Mouse (Mus musculus) forebrain, embryonic 10.5 days (tissue): ENCODE data around the gene Ghr. TPM values are rescaled to one million over a fixed set of nuclear protein-coding genes. Genes with fewer than 3 reads are reported as not detected.

Experiments
- DNase-seq: peaks from one replicate; pipeline ENCODE4 v3.0.0-alpha.2; 2017; ENCODE audit warnings: low spot score; ENCODE audit errors: extremely low spot score
- H3K27ac ChIP-seq: fragments of 300-500 bp; sonication (generic); 2 replicates; pipeline ENCODE4 v1.5.1; 2016; ENCODE audit warnings: mild to moderate bottlenecking
- H3K27me3 ChIP-seq: fragments of 300-500 bp; sonication (generic); 2 replicates; pipeline ENCODE4 v1.6.1; 2016; ENCODE audit warnings: mild to moderate bottlenecking; ENCODE audit not compliant: poor library complexity, severe bottlenecking
- H3K36me3 ChIP-seq: fragments of 300-500 bp; sonication (generic); replicated peaks from 2 replicates; pipeline ENCODE4 v1.6.1; 2016; ENCODE audit warnings: mild to moderate bottlenecking, moderate library complexity
- H3K4me1 ChIP-seq: fragments of 300-500 bp; sonication (generic); 2 replicates; pipeline ENCODE4 v1.6.1; 2016
- H3K4me3 ChIP-seq: fragments of 300-500 bp; sonication (generic); 2 replicates; pipeline ENCODE4 v1.5.1; 2016; ENCODE audit warnings: mild to moderate bottlenecking, moderate library complexity
- H3K9me3 ChIP-seq: fragments of 300-500 bp; sonication (generic); 2 replicates; pipeline ENCODE4 v1.6.1; 2016; ENCODE audit warnings: mild to moderate bottlenecking, moderate library complexity
- WGBS: fragments of 180-500 bp; shearing (Covaris S2); methylation state at CpG from one replicate; pipeline ENCODE4 v1.1.7; 2016; 5-methylcytosine and 5-hydroxymethylcytosine counted together
- polyA plus RNA-seq: library from polyadenylated mRNA; unstranded; fragments of >200 nt; fragmentation: Nextera tagmentation; extraction: Ambion mirVana; gene quantifications from 2 replicates; pipeline ENCODE4 v1.2.1, GENCODE M21; 2016

Ghr gene
- polyA plus RNA-seq, 1 experiment from 2014 or later: 5.7 TPM

DNA sequence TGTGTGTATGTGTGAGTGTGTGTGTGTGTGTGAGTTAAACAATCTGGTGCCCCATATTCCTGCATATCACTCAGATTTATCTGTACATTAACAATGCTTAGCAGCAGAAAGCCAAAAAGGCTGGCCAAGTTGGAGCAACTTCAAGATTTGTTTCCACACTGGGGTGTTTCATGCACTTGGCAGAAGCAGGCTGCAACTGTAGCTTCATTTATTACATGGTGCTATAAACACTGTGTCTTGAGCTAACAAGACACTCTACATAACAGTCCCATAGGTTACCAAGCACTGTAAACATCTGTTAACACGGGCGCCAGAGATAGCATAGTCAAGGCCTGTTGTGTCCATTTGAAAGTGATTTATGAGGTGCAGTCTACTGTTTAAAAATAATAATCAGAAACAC is 3.1 kb downstream of the Ghr start:
- H3K9me3 ChIP-seq: no peaks in the 10 kb centered on the region
- 87% methylated on average over 2 of the region's 2 CpGs for WGBS
- DNase-seq: no peak
- H3K27ac ChIP-seq: no peak overlapping the region
- no peaks in the 10 kb centered on the region for H3K27me3 ChIP-seq
- peaks cover 7% of the 10 kb centered on the region for H3K4me1 ChIP-seq
- H3K4me3 ChIP-seq: no peak overlapping the region
- H3K36me3 ChIP-seq: no peaks in the 10 kb centered on the region

DNA sequence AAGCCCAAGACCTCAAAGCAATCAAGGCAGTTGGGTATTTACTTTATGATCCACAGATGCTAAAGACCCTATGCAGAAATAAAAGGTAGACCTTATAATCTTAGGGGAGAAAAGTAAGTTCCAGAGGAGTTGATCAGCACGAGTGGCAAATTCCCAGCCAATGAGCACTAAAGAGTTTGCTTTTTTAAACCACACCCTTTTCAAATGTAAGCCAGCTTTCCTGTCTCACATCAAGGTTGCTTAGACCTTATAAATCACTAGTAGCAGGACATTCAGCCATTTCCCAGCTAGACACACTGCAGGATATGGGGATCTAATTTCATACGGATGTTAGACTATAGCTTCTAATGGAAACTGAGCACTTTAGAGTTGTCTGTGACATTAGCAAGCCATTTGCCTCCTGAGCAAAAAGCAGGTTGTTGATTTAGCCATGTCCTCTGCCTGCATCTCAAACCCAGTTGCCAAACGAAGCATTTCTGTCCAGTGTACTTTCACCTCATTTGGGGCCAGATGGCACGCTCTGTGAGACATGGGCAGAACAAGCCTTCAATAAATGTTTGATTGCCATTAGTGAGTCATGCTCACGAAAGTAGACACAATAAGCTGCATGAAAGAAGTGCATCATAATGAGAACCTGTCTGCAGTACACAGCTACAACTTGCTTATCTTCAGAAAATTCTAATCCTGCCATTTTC is 4.9 kb downstream of the Ghr start:
- Histone ChIP-seq H3K4me1 (peaks cover 7% of the 10 kb centered on the region), H3K9me3 (no peaks in the 10 kb centered on the region)

DNA sequence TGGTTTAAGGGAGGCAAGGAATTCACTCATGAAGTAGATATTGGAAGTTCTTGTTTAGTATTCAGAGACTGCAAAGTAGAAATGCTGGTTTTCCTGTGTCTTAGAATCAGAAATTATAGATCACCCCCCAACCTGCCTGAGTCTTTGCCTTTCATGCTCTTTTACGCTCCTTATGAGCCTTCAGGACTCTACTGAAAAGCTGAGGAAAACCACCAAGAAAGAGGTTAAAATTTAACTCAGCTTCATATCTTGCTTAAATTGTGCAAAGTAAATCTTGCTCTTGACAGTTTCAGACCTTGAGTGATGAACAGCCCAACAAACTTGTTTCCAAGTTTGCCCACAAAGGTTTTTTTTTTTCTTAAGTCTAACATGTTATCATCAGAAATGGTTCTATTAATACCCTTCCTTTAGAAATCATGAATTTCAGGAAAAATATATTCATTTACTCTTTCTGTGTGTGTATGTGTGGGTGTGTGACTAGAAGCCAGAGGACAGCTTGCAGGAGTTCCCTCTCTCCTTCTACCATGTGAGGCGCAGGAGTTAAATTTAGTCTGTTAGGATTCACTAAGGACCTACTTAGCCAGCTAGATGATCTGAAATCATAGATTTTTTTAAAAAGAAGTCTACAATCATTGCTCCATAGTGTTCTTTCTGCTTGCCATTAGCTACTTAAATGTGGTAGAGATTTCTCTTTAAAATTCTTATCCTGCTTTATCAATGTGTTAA is 14.0 kb downstream of the Ghr start:
- Histone ChIP-seq H3K9me3 (no peaks in the 10 kb centered on the region), H3K36me3 (no peaks in the 10 kb centered on the region), H3K4me1 (no peaks in the 10 kb centered on the region), H3K27me3 (no peaks in the 10 kb centered on the region), H3K27ac (no peak overlapping the region), H3K4me3 (no peak overlapping the region)
- DNase-seq: no peak
- WGBS: 98% methylated on average over 2 of the region's 2 CpGs

More for the DNA sequence above, 4.9 kb downstream of the Ghr start:
- 83% methylated on average over 5 of the region's 5 CpGs for WGBS
- H3K27ac ChIP-seq: no peak overlapping the region
- H3K36me3 ChIP-seq: no peaks in the 10 kb centered on the region
- no peak for DNase-seq
- H3K4me3 ChIP-seq: no peak overlapping the region
- H3K27me3 ChIP-seq: no peaks in the 10 kb centered on the region

DNA sequence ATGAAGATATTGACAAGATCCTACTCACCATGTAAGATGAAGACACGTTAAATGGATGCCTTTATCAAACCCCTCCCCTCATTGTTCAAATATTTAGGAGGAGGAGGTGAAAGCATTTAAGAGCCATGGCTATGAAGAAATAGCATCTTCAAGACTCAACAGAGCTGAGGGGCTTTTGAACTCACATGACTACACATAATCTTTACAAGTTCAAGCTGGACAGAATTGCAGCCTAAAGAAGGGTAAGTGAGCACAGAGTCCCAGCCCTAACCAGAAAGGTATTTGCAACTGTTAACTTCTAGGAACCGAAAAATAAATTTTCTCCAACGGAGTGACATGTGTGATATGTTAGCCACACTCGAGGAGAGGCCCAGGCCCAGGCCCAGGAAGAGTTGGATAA is 18.7 kb downstream of the Ghr start:
- Histone ChIP-seq H3K36me3 (no peaks in the 10 kb centered on the region), H3K9me3 (no peaks in the 10 kb centered on the region), H3K27ac (no peak overlapping the region), H3K4me3 (no peak overlapping the region), H3K4me1 (no peaks in the 10 kb centered on the region), H3K27me3 (no peaks in the 10 kb centered on the region)
- 89% methylated on average over 4 of the region's 4 CpGs for WGBS
- no peak for DNase-seq

DNA sequence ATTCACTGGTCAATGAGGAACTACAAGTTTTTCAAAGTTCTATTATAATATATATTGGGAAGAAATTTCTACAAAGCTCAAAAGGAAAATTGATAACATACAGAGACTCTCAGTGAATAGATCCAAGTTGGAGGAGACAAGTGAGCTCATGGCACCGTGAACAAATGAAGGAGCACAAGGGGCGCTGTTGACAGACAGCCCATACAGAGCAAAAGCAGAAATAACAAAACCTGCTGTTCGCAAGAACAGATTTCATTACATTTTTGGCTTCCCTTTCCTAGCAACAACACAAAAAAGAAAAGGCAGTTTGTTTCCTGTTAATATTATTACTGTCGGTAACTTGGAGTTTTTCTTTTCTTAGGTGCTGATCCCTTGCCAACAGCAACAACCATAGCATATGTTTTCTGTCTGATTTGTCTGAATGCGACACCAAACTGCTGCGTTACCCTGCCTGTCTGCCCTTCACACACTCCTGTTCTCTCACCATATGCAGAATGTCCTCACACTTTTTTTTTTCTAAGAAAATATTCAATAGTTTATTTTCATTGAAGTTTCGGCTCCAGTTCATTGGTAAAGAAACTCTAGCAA is 19.3 kb downstream of the Ghr start:
- H3K27ac ChIP-seq: no peak overlapping the region
- H3K4me1 ChIP-seq: no peaks in the 10 kb centered on the region
- H3K27me3 ChIP-seq: no peaks in the 10 kb centered on the region
- no peaks in the 10 kb centered on the region for H3K36me3 ChIP-seq
- H3K9me3 ChIP-seq: no peaks in the 10 kb centered on the region
- no peak overlapping the region for H3K4me3 ChIP-seq
- WGBS: 88% methylated on average over 7 of the region's 7 CpGs
- DNase-seq: no peak

DNA sequence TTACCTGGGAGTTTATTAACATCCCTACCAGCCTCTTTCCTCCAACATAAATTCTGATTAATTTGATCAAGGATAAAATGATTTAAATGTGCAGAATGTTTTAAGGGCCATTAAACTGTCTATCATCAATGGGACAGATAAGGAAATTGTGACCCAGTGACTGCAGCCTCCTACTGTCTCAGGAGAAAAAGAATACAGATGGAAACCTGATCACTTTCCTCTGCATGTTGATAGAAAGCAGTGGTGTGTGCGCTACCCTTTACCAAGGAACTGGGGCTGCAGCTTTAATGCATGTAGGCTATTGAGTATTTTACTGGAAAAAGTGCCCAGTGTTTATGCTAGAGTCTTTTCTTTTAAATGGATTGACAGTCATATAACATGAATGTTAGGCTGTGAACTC is 19.8 kb downstream of the Ghr start:
- H3K27me3 ChIP-seq: no peaks in the 10 kb centered on the region
- H3K4me1 ChIP-seq: no peaks in the 10 kb centered on the region
- no peaks in the 10 kb centered on the region for H3K9me3 ChIP-seq
- 94% methylated on average over 1 of the region's 1 CpGs for WGBS
- no peaks in the 10 kb centered on the region for H3K36me3 ChIP-seq
- H3K4me3 ChIP-seq: no peak overlapping the region
- H3K27ac ChIP-seq: no peak overlapping the region
- DNase-seq: no peak

DNA sequence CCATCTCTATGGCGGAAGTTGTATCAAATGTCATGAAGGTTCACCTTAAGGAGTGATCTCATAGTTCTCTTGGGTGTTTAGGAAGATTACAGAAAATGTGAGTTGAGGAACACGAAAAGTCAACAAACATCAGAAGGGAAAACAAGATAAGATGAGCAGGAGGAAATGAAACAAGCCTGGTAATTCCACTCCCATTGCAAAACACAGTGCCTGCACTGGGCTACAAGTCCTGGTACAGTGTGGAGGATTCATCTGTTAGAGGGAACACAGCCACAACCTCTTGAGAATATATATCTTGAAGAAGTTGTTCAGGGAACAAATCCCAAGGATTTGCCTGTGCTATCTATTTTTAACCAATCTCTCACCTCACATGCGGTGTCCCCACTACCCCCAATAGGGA is 24.8 kb downstream of the Ghr start:
- no peaks in the 10 kb centered on the region for H3K27me3 ChIP-seq
- H3K9me3 ChIP-seq: no peaks in the 10 kb centered on the region
- H3K4me3 ChIP-seq: no peak overlapping the region
- H3K27ac ChIP-seq: no peak overlapping the region
- no peaks in the 10 kb centered on the region for H3K36me3 ChIP-seq
- WGBS: 93% methylated on average over 3 of the region's 3 CpGs
- DNase-seq: no peak
- H3K4me1 ChIP-seq: no peaks in the 10 kb centered on the region

DNA sequence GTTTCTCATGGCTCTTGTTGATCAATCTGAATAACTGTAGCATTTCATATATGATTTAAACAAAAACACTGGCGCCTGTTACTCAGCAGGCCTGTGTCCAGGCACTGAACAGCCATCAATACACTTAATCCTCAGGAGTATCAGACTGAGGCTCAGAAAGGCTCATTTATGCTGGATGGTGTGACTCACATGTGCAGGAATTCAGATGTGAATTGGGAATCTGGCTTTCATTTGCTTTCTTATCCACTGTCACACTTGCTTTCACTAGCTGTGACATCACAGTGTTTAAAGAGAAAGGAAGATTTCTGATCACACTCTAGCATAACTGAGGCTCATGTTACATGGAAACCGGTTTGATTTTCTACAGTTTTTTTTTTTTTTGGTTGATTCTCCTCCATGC is 39.0 kb downstream of the Ghr start:
- no peak for DNase-seq
- Histone ChIP-seq H3K27me3 (no peaks in the 10 kb centered on the region), H3K9me3 (no peaks in the 10 kb centered on the region), H3K27ac (no peak overlapping the region), H3K4me1 (no peaks in the 10 kb centered on the region), H3K36me3 (no peaks in the 10 kb centered on the region), H3K4me3 (no peak overlapping the region)
- WGBS: 90% methylated on average over 2 of the region's 2 CpGs

DNA sequence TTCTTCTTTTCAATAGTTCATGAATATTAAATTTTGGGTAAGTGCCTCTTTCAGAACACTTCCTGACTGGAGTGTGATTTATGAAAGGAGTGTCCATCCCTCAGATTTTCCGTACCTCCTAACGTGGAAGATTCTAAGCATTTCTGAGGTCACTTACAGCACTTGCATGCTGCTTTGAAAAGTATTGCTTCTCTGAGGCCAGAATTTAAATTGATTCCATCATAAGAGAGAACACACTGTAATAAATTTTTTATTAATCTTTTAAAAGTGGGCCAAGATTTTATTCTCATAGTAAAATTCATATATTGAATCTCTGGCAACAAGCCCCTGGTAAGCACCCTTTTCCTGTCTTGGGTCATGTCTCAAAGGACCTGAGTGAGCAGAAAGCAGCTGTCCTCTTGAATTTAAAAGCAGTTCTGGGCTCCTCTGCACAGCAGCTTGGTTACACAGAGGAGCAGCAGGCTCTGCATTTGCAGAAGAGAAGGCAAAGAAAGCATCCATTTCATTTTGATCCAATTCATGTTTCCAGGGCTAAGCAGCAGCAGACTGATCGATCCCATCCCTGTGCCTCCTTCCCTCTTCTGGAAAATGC is 46.9 kb downstream of the Ghr start:
- Histone ChIP-seq H3K36me3 (no peaks in the 10 kb centered on the region), H3K27me3 (no peaks in the 10 kb centered on the region), H3K4me1 (no peaks in the 10 kb centered on the region), H3K9me3 (no peaks in the 10 kb centered on the region), H3K4me3 (no peak overlapping the region), H3K27ac (no peak overlapping the region)
- 82% methylated on average over 3 of the region's 3 CpGs for WGBS
- DNase-seq: no peak

DNA sequence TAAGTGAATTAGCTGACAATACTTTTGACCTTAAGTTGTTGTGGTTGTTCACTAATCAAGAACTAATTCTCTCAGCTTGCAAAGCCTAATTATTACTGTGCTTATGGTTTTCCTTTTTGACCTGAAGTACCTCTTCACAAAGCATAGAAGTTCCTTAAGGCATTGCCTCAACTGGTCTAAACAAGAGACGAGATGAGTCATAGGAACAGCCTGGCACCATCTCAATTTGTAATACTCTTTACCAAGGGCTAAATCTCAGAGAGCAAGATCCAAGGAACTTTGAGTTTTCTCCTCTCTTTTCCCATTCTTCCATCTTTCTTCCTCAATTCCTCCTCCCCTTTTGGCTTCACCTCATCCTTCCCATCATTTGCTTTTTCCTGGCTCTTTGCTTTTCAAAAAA is 69.3 kb downstream of the Ghr start:
- no peak overlapping the region for H3K4me3 ChIP-seq
- DNase-seq: no peak
- H3K36me3 ChIP-seq: no peaks in the 10 kb centered on the region
- H3K9me3 ChIP-seq: no peaks in the 10 kb centered on the region
- H3K27ac ChIP-seq: no peak overlapping the region
- H3K4me1 ChIP-seq: no peaks in the 10 kb centered on the region
- H3K27me3 ChIP-seq: no peaks in the 10 kb centered on the region
- 89% methylated on average over 1 of the region's 1 CpGs for WGBS

DNA sequence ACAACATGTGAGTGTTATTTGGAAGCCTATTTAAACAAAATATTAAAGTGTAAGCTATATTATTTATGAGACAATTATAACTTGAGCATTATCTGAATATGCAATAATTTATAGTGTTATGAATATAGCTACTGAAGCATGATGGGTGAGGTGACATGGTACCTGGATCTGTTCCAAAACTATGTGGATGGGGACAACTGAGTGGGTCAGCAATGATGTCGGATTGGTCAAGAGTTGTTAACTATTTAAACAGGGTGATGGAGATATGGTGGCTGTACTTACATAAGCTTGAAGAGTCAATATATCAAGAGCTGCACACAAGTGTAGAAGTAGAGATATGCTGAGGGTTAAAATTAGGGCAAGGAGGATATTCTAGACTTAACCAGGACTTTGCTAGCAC is 70.9 kb downstream of the Ghr start:
- Histone ChIP-seq H3K36me3 (no peaks in the 10 kb centered on the region), H3K27ac (no peak overlapping the region), H3K4me3 (no peak overlapping the region), H3K27me3 (no peaks in the 10 kb centered on the region), H3K9me3 (no peaks in the 10 kb centered on the region), H3K4me1 (peaks cover 3% of the 10 kb centered on the region; the same call in 1 of the 2 replicates)
- no peak for DNase-seq
- WGBS: 92% methylated on average over 1 of the region's 1 CpGs

DNA sequence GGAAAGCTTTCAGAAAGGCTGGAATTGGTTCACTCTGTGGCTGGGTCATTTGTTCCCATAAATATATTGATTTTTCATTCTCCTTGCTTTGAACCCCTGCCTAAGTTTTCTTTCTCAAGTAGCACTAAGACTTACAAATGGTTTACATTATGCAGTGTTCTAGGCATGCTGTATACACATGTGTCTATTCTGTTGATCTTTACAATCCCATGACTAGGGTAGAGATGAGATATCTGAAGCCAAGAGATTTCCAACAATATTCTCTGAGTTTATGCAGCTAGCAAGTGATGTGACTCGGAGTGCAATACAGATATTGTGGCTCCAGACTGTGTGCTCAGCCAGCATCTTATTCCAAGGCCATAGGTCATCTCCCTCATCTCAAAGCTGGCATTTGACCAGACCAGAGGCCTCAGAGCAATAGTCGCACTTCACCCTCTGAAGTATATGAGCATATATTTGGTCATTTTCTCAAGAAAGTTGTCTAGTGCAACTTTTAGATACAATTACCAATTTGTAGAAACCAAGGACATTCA is 71.6 kb downstream of the Ghr start:
- H3K27me3 ChIP-seq: no peaks in the 10 kb centered on the region
- DNase-seq: no peak
- no peaks in the 10 kb centered on the region for H3K36me3 ChIP-seq
- 91% methylated on average over 2 of the region's 2 CpGs for WGBS
- peaks cover 3% of the 10 kb centered on the region; the same call in 1 of the 2 replicates for H3K4me1 ChIP-seq
- H3K9me3 ChIP-seq: no peaks in the 10 kb centered on the region
- H3K4me3 ChIP-seq: no peak overlapping the region
- no peak overlapping the region for H3K27ac ChIP-seq

DNA sequence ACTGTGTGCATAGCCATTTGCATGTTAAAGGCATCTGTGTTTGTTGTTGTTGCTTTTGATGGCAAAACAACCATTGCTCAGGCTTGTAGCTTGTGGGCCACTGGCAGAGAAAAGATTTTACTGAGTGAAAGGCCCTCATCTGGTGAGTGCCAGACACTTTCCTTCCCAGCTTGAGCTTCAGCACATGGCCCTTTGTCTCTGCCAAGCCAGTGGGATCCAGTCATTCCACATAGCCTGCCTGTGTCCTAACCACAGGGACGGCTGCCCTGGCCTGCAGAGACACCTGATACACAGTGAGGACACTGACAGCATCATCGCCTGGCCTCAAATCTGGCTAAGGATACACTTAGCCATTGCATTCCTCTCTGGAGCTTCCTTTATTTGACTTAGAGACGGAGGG is 74.2 kb downstream of the Ghr start:
- 67% methylated on average over 3 of the region's 3 CpGs for WGBS
- H3K4me1 ChIP-seq: peaks cover 3% of the 10 kb centered on the region; the same call in 1 of the 2 replicates
- H3K27ac ChIP-seq: no peak overlapping the region

More for the DNA sequence above, 74.2 kb downstream of the Ghr start:
- Histone ChIP-seq H3K27me3 (no peaks in the 10 kb centered on the region), H3K36me3 (no peaks in the 10 kb centered on the region), H3K4me3 (no peak overlapping the region), H3K9me3 (no peaks in the 10 kb centered on the region)
- DNase-seq: no peak
